Mouse (Mus musculus) adrenal gland, postnatal 25 days (tissue): ENCODE data around the gene Mmp19. TPM values are rescaled to one million over a fixed set of nuclear protein-coding genes. Genes with fewer than 3 reads are reported as not detected.

Experiments used
- total RNA-seq: library from RNA; stranded (reverse); gene quantifications from 2 replicates; pipeline ENCODE4 v1.2.3, GENCODE M21; 2021

Mmp19 gene
- total RNA-seq, 1 experiment from 2014 or later = 46.9 TPM

Other genes with a start within 250 kb of the Mmp19 start
- 9.1 and 13.6 TPM in 2 replicates for gene Zc3h10, start 243.1 kb upstream of the Mmp19 start, total RNA-seq
- 2,617 and 2,671 TPM in 2 replicates for gene Rpl41, start 241.6 kb upstream of the Mmp19 start, total RNA-seq
- 83.8 and 97.6 TPM in 2 replicates for gene Pa2g4, start 224.9 kb upstream of the Mmp19 start, total RNA-seq
- 2.8 and 3.8 TPM in 2 replicates for gene Erbb3, start 201.3 kb upstream of the Mmp19 start, total RNA-seq
- gene Rps26, start 164.2 kb upstream of the Mmp19 start, total RNA-seq = 688 and 827 TPM in 2 replicates
- 1.5 and 2.0 TPM in 2 replicates for gene Ikzf4, start 144.9 kb upstream of the Mmp19 start, total RNA-seq
- 18.8 and 21.1 TPM in 2 replicates for gene Suox, start 116.8 kb upstream of the Mmp19 start, total RNA-seq
- 106 and 124 TPM in 2 replicates for gene Rab5b, start 94.6 kb upstream of the Mmp19 start, total RNA-seq
- 1.5 and 2.2 TPM in 2 replicates for gene Pmel, start 86.7 kb upstream of the Mmp19 start, total RNA-seq
- gene Cdk2, start 85.9 kb upstream of the Mmp19 start, total RNA-seq = 27.4 and 29.0 TPM in 2 replicates
- gene Dgka, start 46.1 kb upstream of the Mmp19 start, total RNA-seq = 15.1 and 17.6 TPM in 2 replicates
- gene Pym1, start 43.0 kb upstream of the Mmp19 start, total RNA-seq = 19.5 and 25.2 TPM in 2 replicates
- gene Dnajc14, start 13.2 kb downstream of the Mmp19 start, total RNA-seq = 57.1 and 79.6 TPM in 2 replicates
- gene Tmem198b, start 13.5 kb downstream of the Mmp19 start, total RNA-seq = 8.8 and 13.8 TPM in 2 replicates
- gene Sarnp, start 26.4 kb downstream of the Mmp19 start, total RNA-seq = 54.6 and 63.2 TPM in 2 replicates
- 48.5 and 49.1 TPM in 2 replicates for gene Ormdl2, start 30.7 kb downstream of the Mmp19 start, total RNA-seq
- gene Gdf11, start 100.8 kb downstream of the Mmp19 start, total RNA-seq = 1.5 and 1.9 TPM in 2 replicates
- gene Cd63, start 110.1 kb downstream of the Mmp19 start, total RNA-seq = 238 and 302 TPM in 2 replicates
- gene Rdh5, start 132.0 kb downstream of the Mmp19 start, total RNA-seq = 7.7 and 15.9 TPM in 2 replicates
- gene Bloc1s1, start 133.1 kb downstream of the Mmp19 start, total RNA-seq = 189 and 195 TPM in 2 replicates
- gene Itga7, start 142.9 kb downstream of the Mmp19 start, total RNA-seq = 9.6 and 10.2 TPM in 2 replicates
- 5.7 TPM in 1 of 2 replicates, not detected in the other for gene Mettl7b, start 170.1 kb downstream of the Mmp19 start, total RNA-seq
- not detected in 2 replicates for gene Olfr9, start 198.5 kb downstream of the Mmp19 start, total RNA-seq
- not detected in 2 replicates for gene Olfr763, start 219.9 kb downstream of the Mmp19 start, total RNA-seq
- not detected in 2 replicates for gene Olfr764-ps1, start 249.0 kb downstream of the Mmp19 start, total RNA-seq